Mouse (Mus musculus): ENCODE results near the gene Coq7. TPM values are rescaled to one million over a fixed set of nuclear protein-coding genes. Genes with fewer than 3 reads are reported as not detected.
A peak's percentile ranks its signal among the peaks of the same experiment; 100 is the strongest.

The Coq7 gene
- polyA plus RNA-seq (2015; fragmentation: Nextera tagmentation; extraction: Ambion mirVana) = 145 and 178 TPM in 2 replicates

GRCm38 (mm10) chr7:118533178-118533578 lies at the start of gene Coq7:
Gene Coq7 (minus strand): TSS chr7:118533356.
- WGBS = 0% methylated on average over 31 of the region's 31 CpGs
- Histone ChIP-seq H3K4me3 (peak within 1 kb of the TSS; percentile 67), H3K27ac (replicated peaks) (peak within 1 kb of the TSS; percentile 94), H3K4me2 (peak within 1 kb of the TSS; percentile 84), H3K36me3 (peaks cover 11% of the 10 kb centered on the region), H3K9ac (peak within 1 kb of the TSS; percentile 86), H3K27me3 (replicated peaks) (no peaks in the 10 kb centered on the region), H3K4me1 (peaks cover 11% of the 10 kb centered on the region), H3K9me3 (no peaks in the 10 kb centered on the region)
- ATAC-seq (ENCODE audit: extremely low read depth, insufficient number of reproducible peaks, low FRiP score, low TSS enrichment) = peak; percentile 97

- no peak overlapping the region for H3K4me2 ChIP-seq
- WGBS = 59% methylated on average over 2 of the region's 2 CpGs
- no peak overlapping the region for H3K27ac ChIP-seq (replicated peaks)
- H3K4me3 ChIP-seq = no peak overlapping the region
- peaks cover 5% of the 10 kb centered on the region; the same call in 1 of the 2 replicates for H3K36me3 ChIP-seq
- H3K9ac ChIP-seq = no peak overlapping the region
- H3K4me1 ChIP-seq = peaks cover 25% of the 10 kb centered on the region
- ATAC-seq (ENCODE audit: extremely low read depth, insufficient number of reproducible peaks, low FRiP score, low TSS enrichment) = no peak
- H3K9me3 ChIP-seq = peaks cover 6% of the 10 kb centered on the region; the same call in 1 of the 2 replicates
- peaks cover 16% of the 10 kb centered on the region for H3K27me3 ChIP-seq (replicated peaks)
Observed at GRCm38 (mm10) chr7:118579938-118580337, 46.8 kb upstream of the Coq7 start.

GRCm38 (mm10) chr7:118578269-118578668 lies 45.1 kb upstream of the Coq7 start:
- Histone ChIP-seq H3K4me3 (no peak overlapping the region), H3K27ac (replicated peaks) (no peak overlapping the region), H3K27me3 (replicated peaks) (peaks cover 11% of the 10 kb centered on the region), H3K36me3 (peaks cover 5% of the 10 kb centered on the region; the same call in 1 of the 2 replicates), H3K9me3 (peaks cover 6% of the 10 kb centered on the region; the same call in 1 of the 2 replicates), H3K9ac (no peak overlapping the region), H3K4me2 (no peak overlapping the region), H3K4me1 (peaks cover 14% of the 10 kb centered on the region)
- ATAC-seq (ENCODE audit: extremely low read depth, insufficient number of reproducible peaks, low FRiP score, low TSS enrichment) = no peak
- WGBS = 41% methylated on average over 3 of the region's 3 CpGs

- H3K4me1 ChIP-seq = no peaks in the 10 kb centered on the region
- H3K4me2 ChIP-seq = no peak overlapping the region
- H3K9me3 ChIP-seq = no peaks in the 10 kb centered on the region
- H3K9ac ChIP-seq = no peak overlapping the region
- ATAC-seq (ENCODE audit: extremely low read depth, insufficient number of reproducible peaks, low FRiP score, low TSS enrichment) = no peak
- no peak overlapping the region for H3K4me3 ChIP-seq
- no peaks in the 10 kb centered on the region for H3K27me3 ChIP-seq (replicated peaks)
- WGBS = 54% methylated on average over 5 of the region's 5 CpGs
- H3K36me3 ChIP-seq = no peaks in the 10 kb centered on the region
- H3K27ac ChIP-seq (replicated peaks) = no peak overlapping the region
Observed at GRCm38 (mm10) chr7:118572039-118572438, 38.9 kb upstream of the Coq7 start.

- ATAC-seq (ENCODE audit: extremely low read depth, insufficient number of reproducible peaks, low FRiP score, low TSS enrichment) = no peak
- WGBS = 49% methylated on average over 5 of the region's 5 CpGs
Observed at GRCm38 (mm10) chr7:118571350-118571749, 38.2 kb upstream of the Coq7 start.

GRCm38 (mm10) chr7:118569121-118569543 lies 36.0 kb upstream of the Coq7 start:
- H3K27me3 ChIP-seq (replicated peaks) = no peaks in the 10 kb centered on the region
- no peaks in the 10 kb centered on the region for H3K4me1 ChIP-seq
- WGBS = 74% methylated on average over 6 of the region's 6 CpGs
- H3K9ac ChIP-seq = no peak overlapping the region
- no peaks in the 10 kb centered on the region for H3K36me3 ChIP-seq
- ATAC-seq (ENCODE audit: extremely low read depth, insufficient number of reproducible peaks, low FRiP score, low TSS enrichment) = no peak
- no peaks in the 10 kb centered on the region for H3K9me3 ChIP-seq
- no peak overlapping the region for H3K27ac ChIP-seq (replicated peaks)
- no peak overlapping the region for H3K4me3 ChIP-seq
- no peak overlapping the region for H3K4me2 ChIP-seq

More at GRCm38 (mm10) chr7:118571350-118571749, 38.2 kb upstream of the Coq7 start:
- Histone ChIP-seq H3K4me1 (no peaks in the 10 kb centered on the region), H3K36me3 (no peaks in the 10 kb centered on the region), H3K4me3 (no peak overlapping the region), H3K27me3 (replicated peaks) (no peaks in the 10 kb centered on the region), H3K9me3 (no peaks in the 10 kb centered on the region), H3K27ac (replicated peaks) (no peak overlapping the region), H3K4me2 (no peak overlapping the region), H3K9ac (no peak overlapping the region)

- WGBS = 84% methylated on average over 2 of the region's 2 CpGs
- no peak for ATAC-seq (ENCODE audit: extremely low read depth, insufficient number of reproducible peaks, low FRiP score, low TSS enrichment)
- Histone ChIP-seq H3K9me3 (peaks cover 9% of the 10 kb centered on the region; the same call in 1 of the 2 replicates), H3K4me1 (no peaks in the 10 kb centered on the region), H3K4me2 (no peak overlapping the region), H3K27me3 (replicated peaks) (no peaks in the 10 kb centered on the region), H3K9ac (no peak overlapping the region), H3K4me3 (no peak overlapping the region), H3K27ac (replicated peaks) (no peak overlapping the region), H3K36me3 (peaks cover 24% of the 10 kb centered on the region)
Observed at GRCm38 (mm10) chr7:118554290-118554689, 21.1 kb upstream of the Coq7 start.

- Histone ChIP-seq H3K36me3 (peaks cover 26% of the 10 kb centered on the region), H3K4me1 (no peaks in the 10 kb centered on the region), H3K4me3 (no peak overlapping the region), H3K9me3 (peaks cover 9% of the 10 kb centered on the region; the same call in 1 of the 2 replicates), H3K4me2 (no peak overlapping the region), H3K27ac (replicated peaks) (no peak overlapping the region), H3K27me3 (replicated peaks) (no peaks in the 10 kb centered on the region), H3K9ac (no peak overlapping the region)
- 59% methylated on average over 4 of the region's 4 CpGs for WGBS
- no peak for ATAC-seq (ENCODE audit: extremely low read depth, insufficient number of reproducible peaks, low FRiP score, low TSS enrichment)
Observed at GRCm38 (mm10) chr7:118553881-118554280, 20.7 kb upstream of the Coq7 start.

GRCm38 (mm10) chr7:118547451-118547850 lies 14.3 kb upstream of the Coq7 start:
- no peak overlapping the region for H3K4me3 ChIP-seq
- H3K36me3 ChIP-seq = peaks cover 23% of the 10 kb centered on the region
- H3K27ac ChIP-seq (replicated peaks) = no peak overlapping the region
- H3K9me3 ChIP-seq = peaks cover 8% of the 10 kb centered on the region; the same call in 1 of the 2 replicates
- no peak overlapping the region for H3K4me2 ChIP-seq
- no peak overlapping the region for H3K9ac ChIP-seq
- no peaks in the 10 kb centered on the region for H3K4me1 ChIP-seq
- no peaks in the 10 kb centered on the region for H3K27me3 ChIP-seq (replicated peaks)
- 63% methylated on average over 10 of the region's 10 CpGs for WGBS
- ATAC-seq (ENCODE audit: extremely low read depth, insufficient number of reproducible peaks, low FRiP score, low TSS enrichment) = no peak

GRCm38 (mm10) chr7:118544128-118544527 lies 11.0 kb upstream of the Coq7 start:
- WGBS = 83% methylated on average over 4 of the region's 4 CpGs
- no peak overlapping the region for H3K4me3 ChIP-seq
- H3K4me2 ChIP-seq = no peak overlapping the region
- H3K27me3 ChIP-seq (replicated peaks) = no peaks in the 10 kb centered on the region
- no peak for ATAC-seq (ENCODE audit: extremely low read depth, insufficient number of reproducible peaks, low FRiP score, low TSS enrichment)
- 0 out of 2 replicates have a peak, but pooled peaks cover under 1% of the 10 kb centered on the region for H3K36me3 ChIP-seq
- no peak overlapping the region for H3K9ac ChIP-seq
- no peaks in the 10 kb centered on the region for H3K9me3 ChIP-seq
- no peaks in the 10 kb centered on the region for H3K4me1 ChIP-seq
- no peak overlapping the region for H3K27ac ChIP-seq (replicated peaks)

- H3K4me3 ChIP-seq = no peak overlapping the region
- no peaks in the 10 kb centered on the region for H3K36me3 ChIP-seq
- no peaks in the 10 kb centered on the region for H3K9me3 ChIP-seq
- H3K9ac ChIP-seq = no peak overlapping the region
- no peak overlapping the region for H3K4me2 ChIP-seq
- no peak overlapping the region for H3K27ac ChIP-seq (replicated peaks)
- no peak for ATAC-seq (ENCODE audit: extremely low read depth, insufficient number of reproducible peaks, low FRiP score, low TSS enrichment)
- no peaks in the 10 kb centered on the region for H3K27me3 ChIP-seq (replicated peaks)
- H3K4me1 ChIP-seq = peaks cover 11% of the 10 kb centered on the region
- WGBS = 79% methylated on average over 4 of the region's 4 CpGs
Observed at GRCm38 (mm10) chr7:118535076-118535475, 1.9 kb upstream of the Coq7 start.

- ATAC-seq (ENCODE audit: extremely low read depth, insufficient number of reproducible peaks, low FRiP score, low TSS enrichment) = no peak
- H3K4me2 ChIP-seq = no peak overlapping the region
- H3K27ac ChIP-seq (replicated peaks) = no peak overlapping the region
- peaks cover under 1% of the 10 kb centered on the region; the same call in 1 of the 2 replicates for H3K36me3 ChIP-seq
- no peaks in the 10 kb centered on the region for H3K9me3 ChIP-seq
- 66% methylated on average over 3 of the region's 3 CpGs for WGBS
- H3K4me1 ChIP-seq = peaks cover 11% of the 10 kb centered on the region
- no peak overlapping the region for H3K9ac ChIP-seq
- H3K27me3 ChIP-seq (replicated peaks) = no peaks in the 10 kb centered on the region
- H3K4me3 ChIP-seq = no peak overlapping the region
Observed at GRCm38 (mm10) chr7:118534326-118534725, 1.2 kb upstream of the Coq7 start.
